Mouse (Mus musculus) ES-E14 (cell line): ENCODE results near the gene Cnih2. TPM values are rescaled to one million over a fixed set of nuclear protein-coding genes. Genes with fewer than 3 reads are reported as not detected.

ENCODE experiments used
- DNase-seq: peaks from one replicate; pipeline ENCODE4 v3.0.0-alpha.2; 2013; ENCODE audit warnings: low read depth, low spot score
- H3K27ac ChIP-seq: 2 replicates; pipeline ENCODE4 v1.5.1; 2012; ENCODE audit warnings: low read depth, mild to moderate bottlenecking, low read length, moderate library complexity, mixed read lengths; ENCODE audit not compliant: poor library complexity, insufficient read depth, severe bottlenecking
- H3K36me3 ChIP-seq: 2 replicates; pipeline ENCODE4 v1.6.1; 2012; ENCODE audit warnings: mild to moderate bottlenecking, low read length, moderate library complexity, mixed read lengths; ENCODE audit not compliant: control insufficient read depth, poor library complexity, insufficient read depth, severe bottlenecking
- H3K4me1 ChIP-seq, 2 experiments: fragments of 150-350 bp in 1 of 2; sonication (generic) in 1 of 2; 2 replicates each; pipeline ENCODE4 v1.6.1; 2012; ENCODE audit warnings: low read length in 2 of 2, mild to moderate bottlenecking in 1 of 2, mixed read lengths in 1 of 2; ENCODE audit not compliant: control insufficient read depth in 2 of 2, insufficient read depth in 2 of 2, poor library complexity in 1 of 2
- H3K4me3 ChIP-seq, 2 experiments: fragments of 150-350 bp in 1 of 2; sonication (generic) in 1 of 2; 2 replicates each; pipeline ENCODE4 v1.5.1; 2012; ENCODE audit warnings: low read length in 2 of 2, low read depth in 1 of 2, mild to moderate bottlenecking in 1 of 2, mixed read lengths in 1 of 2; ENCODE audit not compliant: insufficient read depth in 1 of 2, poor library complexity in 1 of 2, severe bottlenecking in 1 of 2
- H3K9ac ChIP-seq: 2 replicates; pipeline ENCODE4 v1.6.1; 2012; ENCODE audit warnings: low read depth, mild to moderate bottlenecking, low read length, mixed read lengths; ENCODE audit not compliant: poor library complexity, insufficient read depth, severe bottlenecking
- H3K9me3 ChIP-seq: fragments of 150-350 bp; sonication (generic); 2 replicates; pipeline ENCODE4 v1.6.1; 2012; ENCODE audit warnings: low read depth, mild to moderate bottlenecking, low read length; ENCODE audit not compliant: control insufficient read depth, insufficient read depth
- CHD2 ChIP-seq: IDR thresholded peaks from 2 replicates; pipeline ENCODE4 v1.6.1; 2014; ENCODE audit warnings: mild to moderate bottlenecking, low read depth, low read length, inconsistent platforms
- HCFC1 ChIP-seq: IDR thresholded peaks from 2 replicates; pipeline ENCODE4 v1.6.1; 2012; ENCODE audit warnings: low read length, inconsistent platforms, borderline replicate concordance; ENCODE audit not compliant: insufficient read depth
- MAFK ChIP-seq: IDR thresholded peaks from 2 replicates; pipeline ENCODE4 v1.6.1; 2014; ENCODE audit warnings: mild to moderate bottlenecking, low read depth, low read length, inconsistent platforms; ENCODE audit not compliant: insufficient read depth
- ZC3H11A ChIP-seq: IDR thresholded peaks from 2 replicates; pipeline ENCODE4 v1.6.1; 2012; ENCODE audit warnings: low read depth, mild to moderate bottlenecking, inconsistent platforms, low read length, borderline replicate concordance
- ZNF384 ChIP-seq: IDR thresholded peaks from 2 replicates; pipeline ENCODE4 v1.6.1; 2012; ENCODE audit warnings: low read depth, low read length, inconsistent platforms
- in situ Hi-C, 2 experiments: fragments of 600-800 bp; cut with MboI; formaldehyde crosslinking; loops; one replicate each; pipeline ENCODE4 v1.15.1; 2025; ENCODE audit warnings: low sequenced_read_pairs in 2 of 2, inconsistent platforms in 1 of 2; ENCODE audit not compliant: unreplicated experiment in 2 of 2
- total RNA-seq: library from RNA; depleted of rRNA; stranded (reverse); fragments of 300-350 nt; gene quantifications from 2 replicates; pipeline ENCODE4 v1.2.3, GENCODE M21; 2012; rRNA removed

Gene Cnih2
- 2.5 and 3.7 TPM in 2 replicates for total RNA-seq

- in situ Hi-C loops = no loop called here
- Histone ChIP-seq H3K4me3 (peak within 1 kb of the TSS; percentile 64 to 72; a peak in 3 of 4 replicates), H3K4me1 (peaks cover 0 to 20% of the 10 kb centered on the region in 2 experiments; a peak in 1 of 4 replicates), H3K9ac (peak within 1 kb of the TSS; percentile 74), H3K9me3 (no peaks in the 10 kb centered on the region), H3K27ac (no peak within 1 kb of the TSS), H3K36me3 (peaks cover 31% of the 10 kb centered on the region)
- no peak for DNase-seq
- TF ChIP-seq ZC3H11A (no peak), MAFK (no peak), HCFC1 (no peak), ZNF384 (no peak), CHD2 (no peak)
These were observed at the start of gene Cnih2 for GRCm38 (mm10) chr19:5098363-5099143. Gene Cnih2 (minus strand): TSS chr19:5098521.

- no peak for TF ChIP-seq MAFK
- TF ChIP-seq CHD2 = no peak
- TF ChIP-seq ZC3H11A = no peak
- TF ChIP-seq HCFC1 = no peak
- TF ChIP-seq ZNF384 = no peak
- Histone ChIP-seq H3K27ac (no peak overlapping the region), H3K9ac (no peak overlapping the region), H3K4me1 (no peaks in the 10 kb centered on the region), H3K36me3 (no peaks in the 10 kb centered on the region; the same call in 1 of the 2 replicates), H3K4me3 (no peak overlapping the region), H3K9me3 (no peaks in the 10 kb centered on the region)
- peak; percentile 54 for DNase-seq
- in situ Hi-C loops = no loop called here
These were observed 41.3 kb upstream of the Cnih2 start for GRCm38 (mm10) chr19:5139640-5140039.

GRCm38 (mm10) chr19:5131237-5131636, 32.9 kb upstream of the Cnih2 start:
- Histone ChIP-seq H3K4me3 (no peak overlapping the region), H3K36me3 (no peaks in the 10 kb centered on the region; the same call in 1 of the 2 replicates), H3K4me1 (no peaks in the 10 kb centered on the region), H3K9ac (no peak overlapping the region), H3K9me3 (no peaks in the 10 kb centered on the region), H3K27ac (no peak overlapping the region)
- TF ChIP-seq ZNF384 (no peak), MAFK (no peak)
- in situ Hi-C loops = no loop called here
- DNase-seq = no peak

GRCm38 (mm10) chr19:5129770-5130169, 31.4 kb upstream of the Cnih2 start:
- H3K9me3 ChIP-seq = no peaks in the 10 kb centered on the region
- no peaks in the 10 kb centered on the region; the same call in 1 of the 2 replicates for H3K36me3 ChIP-seq
- no peak overlapping the region for H3K9ac ChIP-seq
- no peaks in the 10 kb centered on the region for H3K4me1 ChIP-seq
- no peak for TF ChIP-seq ZC3H11A
- TF ChIP-seq MAFK = no peak
- TF ChIP-seq ZNF384 = no peak
- TF ChIP-seq HCFC1 = no peak
- no peak for TF ChIP-seq CHD2
- DNase-seq = no peak
- H3K4me3 ChIP-seq = no peak overlapping the region
- H3K27ac ChIP-seq = no peak overlapping the region
- in situ Hi-C loops = no loop called here
